Mouse (Mus musculus) mouse embryonic stem cell (cell line): Measurements from ENCODE around the gene Cbr2.

Source experiments
- in situ Hi-C, 2 experiments: fragments of 300-500 bp; cut with MboI; formaldehyde crosslinking; loops; 1 replicate in 1 of 2; 3 replicates in 1 of 2; pipeline ENCODE4 v1.14.3; 2019 to 2020; ENCODE audit warnings: low sequenced_read_pairs in 2 of 2, low pct_unique_long_range_greater_than_20kb in 1 of 2, mixed read lengths in 1 of 2; ENCODE audit not compliant: unreplicated experiment in 1 of 2

The Cbr2 gene

DNA sequence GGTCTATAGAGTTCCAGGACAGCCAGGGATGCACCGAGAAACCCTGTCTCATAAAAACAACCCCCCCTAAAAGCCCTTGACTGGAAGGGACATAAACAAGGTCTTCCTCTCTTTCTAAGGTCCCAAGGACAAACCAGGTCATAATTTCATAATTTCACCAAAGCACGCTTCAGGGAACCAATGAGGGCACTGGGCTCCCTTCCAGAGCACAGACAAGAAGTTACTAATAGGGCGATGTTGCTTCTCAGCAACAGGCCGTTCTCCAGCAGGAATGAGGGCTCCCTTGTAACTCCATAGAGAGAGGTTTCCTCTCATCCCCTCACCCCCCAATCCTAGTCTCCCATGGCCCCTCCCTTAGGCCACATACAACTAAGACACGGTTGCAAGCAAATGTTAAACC is 9.1 kb upstream of the Cbr2 start:
- in situ Hi-C loops = no loop called here

DNA sequence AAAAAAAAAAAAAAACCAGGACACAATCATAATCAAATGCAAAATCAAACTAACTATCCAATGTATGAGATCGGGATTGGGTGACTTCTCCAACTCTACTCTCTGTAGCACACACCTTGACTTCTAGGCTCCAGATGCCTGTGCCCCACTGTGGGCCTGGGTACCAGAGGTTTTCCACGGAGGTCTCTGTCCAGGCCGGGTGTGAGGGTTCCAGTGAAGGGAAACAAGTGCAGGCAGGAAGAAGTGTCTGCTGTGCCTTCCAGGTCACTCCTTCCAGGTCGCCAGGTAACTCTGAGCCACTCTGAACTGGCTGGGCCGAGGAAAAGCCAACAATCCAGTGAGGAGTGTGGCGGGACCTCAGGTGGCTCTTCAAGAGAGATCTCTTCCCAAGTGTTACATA is 4.5 kb upstream of the Cbr2 start:
- in situ Hi-C loops = no loop called here

DNA sequence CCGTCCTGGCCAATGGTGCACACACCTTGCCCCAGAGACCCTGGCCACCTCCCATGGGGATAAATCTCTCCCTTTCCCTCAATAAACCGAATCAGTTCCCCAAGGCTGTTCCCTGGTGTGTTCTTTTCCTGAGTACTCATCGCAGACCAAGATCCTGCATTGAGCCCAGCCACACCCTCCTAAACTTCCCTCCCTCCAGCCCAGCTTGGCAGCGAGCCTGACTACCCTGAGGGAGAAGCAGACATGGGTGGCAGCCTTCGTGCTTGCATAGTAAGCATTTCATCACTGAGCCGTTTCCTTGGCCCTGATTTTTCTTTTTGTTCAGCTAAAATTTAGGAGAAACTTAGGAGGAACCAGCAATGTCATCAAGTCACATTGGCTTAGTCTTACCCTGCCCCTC is 1.6 kb upstream of the Cbr2 start:
- in situ Hi-C loops = no loop called here

DNA sequence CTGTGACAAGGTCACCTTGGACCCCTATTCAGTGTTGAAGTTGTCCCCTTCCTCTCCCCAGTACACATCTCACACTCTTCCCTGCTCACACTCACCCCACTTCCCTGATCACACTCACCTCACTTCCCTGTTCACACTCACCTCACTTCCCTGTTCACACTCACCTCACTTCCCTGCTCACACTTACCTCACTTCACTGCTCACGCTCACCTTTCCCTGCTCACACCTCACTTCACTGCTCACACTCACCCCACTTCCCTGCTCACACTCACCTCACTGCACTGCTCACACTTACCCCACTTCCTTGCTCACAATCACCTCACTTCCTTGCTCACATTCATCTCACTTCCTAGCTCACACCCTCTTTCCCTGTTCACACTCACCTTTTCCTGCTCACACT is 519 bp downstream of the Cbr2 start:
- in situ Hi-C loops = no loop called here

DNA sequence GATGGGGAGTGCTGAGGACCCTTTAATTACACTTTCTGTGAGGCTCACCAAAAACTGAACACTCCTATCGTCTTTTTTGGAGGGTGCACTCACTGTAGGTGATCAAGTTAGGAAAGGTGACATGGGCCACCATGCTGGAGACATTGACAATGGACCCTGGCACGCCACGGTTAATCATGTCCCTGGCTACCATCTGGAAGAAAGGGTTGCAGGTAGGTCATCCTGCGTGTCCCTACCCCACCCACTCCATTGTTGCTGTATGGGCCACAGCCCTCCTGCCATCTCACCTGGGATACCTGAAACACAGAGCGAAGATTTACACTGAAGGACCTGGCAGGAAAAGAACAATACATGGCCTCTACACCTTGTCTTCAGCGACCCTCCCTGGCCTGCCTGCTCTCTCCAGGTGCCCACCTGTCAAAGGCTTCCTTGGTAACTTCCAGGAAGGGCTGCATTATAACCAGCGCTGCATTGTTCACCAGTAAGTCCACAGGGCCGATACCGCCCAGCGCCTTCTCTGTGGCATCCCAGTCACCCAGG is 1.5 kb downstream of the Cbr2 start:
- in situ Hi-C loops = no loop called here

DNA sequence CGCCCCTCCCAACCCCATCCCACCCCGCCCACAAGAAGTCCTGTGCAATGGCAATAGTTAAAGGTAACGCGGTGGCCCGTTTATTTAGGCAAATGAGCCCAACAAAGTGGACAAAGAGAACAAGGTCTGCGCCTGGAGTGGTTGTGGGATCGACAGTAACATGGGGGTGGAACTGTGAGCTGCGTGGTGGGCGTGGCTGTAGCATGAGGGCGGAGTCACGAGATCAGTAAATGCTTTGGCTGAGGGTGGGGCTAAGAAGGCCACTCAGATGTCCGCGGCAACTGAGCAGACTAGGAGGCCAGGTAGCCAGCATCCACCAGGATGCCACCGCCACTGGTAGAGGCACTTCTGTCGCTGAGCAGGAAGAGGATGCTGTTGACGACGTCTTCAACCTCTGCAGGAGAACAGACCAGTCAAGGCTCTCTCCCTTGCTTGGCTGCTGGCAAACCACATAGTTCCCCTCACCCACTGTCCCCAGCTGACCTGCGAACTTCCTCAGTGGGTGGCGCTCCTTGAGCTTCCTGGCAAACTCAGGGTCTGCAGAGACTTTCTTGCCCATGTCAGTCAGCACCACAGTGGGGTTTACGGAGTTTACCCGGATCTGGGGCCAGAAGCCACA is 2.4 kb downstream of the Cbr2 start:
- in situ Hi-C loops = loop anchor here (5.0 to 10.0 kb wide), 4 partner anchors 38 to 305 kb away; partner anchors contain the start of gene Cd7 (in 1 of the 2)

DNA sequence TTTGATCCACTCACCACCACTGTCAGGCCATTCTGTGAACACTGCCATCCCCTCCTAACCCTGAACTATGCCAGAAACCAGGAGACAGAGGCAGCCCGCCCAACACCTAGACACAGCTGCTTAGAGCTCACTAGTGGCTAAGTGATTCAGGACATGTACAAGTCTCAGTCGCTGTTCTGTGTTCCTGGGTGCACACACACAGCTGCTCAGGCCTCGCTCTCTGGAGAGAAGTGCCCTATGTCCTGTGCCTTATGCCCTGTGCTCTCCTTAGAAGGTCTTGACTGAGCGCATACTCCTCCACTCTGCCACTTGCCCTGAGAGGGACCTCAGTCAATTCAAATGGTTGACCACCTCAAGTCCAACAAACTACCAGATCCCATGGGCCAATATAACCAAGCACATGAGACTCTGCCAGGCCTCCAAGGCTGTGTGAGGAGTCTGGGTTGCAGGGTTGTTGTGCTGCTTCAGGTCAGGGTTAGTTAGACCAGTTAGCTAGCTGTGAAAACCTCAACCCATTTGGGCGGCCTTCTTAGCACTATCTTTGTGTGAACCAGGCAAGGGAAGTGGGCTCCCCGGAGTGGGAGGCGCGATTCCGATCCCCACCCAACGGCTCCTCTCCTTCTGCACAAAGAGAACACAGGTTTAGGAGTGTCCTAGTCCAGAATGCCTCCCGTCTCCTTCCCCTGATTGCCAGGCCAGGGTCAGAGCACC is 3.2 kb downstream of the Cbr2 start:
- in situ Hi-C loops = loop anchor here (5.0 to 10.0 kb wide), 4 partner anchors 39 to 306 kb away; partner anchors contain the start of gene Cd7 (in 1 of the 2)

DNA sequence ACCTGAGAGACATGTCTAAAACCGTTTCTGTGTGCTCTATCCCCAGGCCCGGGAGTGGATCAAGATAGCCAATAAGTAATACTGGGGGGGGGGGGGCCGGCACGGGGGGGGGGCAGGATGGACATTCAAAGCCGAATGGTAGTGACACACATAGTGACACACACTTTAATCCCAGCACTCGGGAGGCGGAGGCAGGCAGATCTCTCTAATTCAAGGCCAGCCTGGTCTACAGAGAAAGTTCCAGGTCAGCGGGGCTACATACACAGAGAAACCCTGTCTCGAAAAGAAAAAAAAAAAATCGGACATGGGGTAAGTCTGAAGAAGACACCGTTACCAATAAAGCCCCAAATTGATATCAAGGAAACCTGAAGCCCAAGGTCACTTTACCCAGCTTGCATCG is 4.3 kb downstream of the Cbr2 start:
- in situ Hi-C loops = loop anchor here (5.0 to 10.0 kb wide), 4 partner anchors 40 to 307 kb away; partner anchors contain the start of gene Cd7 (in 1 of the 2)

DNA sequence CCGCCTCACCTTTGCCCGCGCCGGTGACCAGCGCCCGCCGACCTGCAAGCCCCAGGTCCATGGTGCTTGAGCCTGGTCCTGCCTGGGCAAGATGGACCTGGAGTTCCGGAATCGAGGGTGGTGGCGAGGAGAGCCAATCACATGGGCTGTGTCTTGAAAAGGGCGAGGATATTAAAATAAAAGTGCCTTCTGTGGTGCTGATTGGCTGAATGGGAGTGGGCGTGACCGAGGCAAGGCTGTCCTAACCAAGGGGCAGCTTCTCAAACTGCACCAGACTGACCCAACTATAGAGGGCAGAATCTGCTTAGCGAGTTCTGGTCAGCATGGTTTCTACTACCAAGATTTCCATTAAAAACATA is 4.8 kb downstream of the Cbr2 start, which contains the start of gene Dcxr:
Dcxr (minus strand) TSS at position 113 of the 359 bp plus-strand sequence.
- in situ Hi-C loops = loop anchor here (5.0 to 10.0 kb wide), 4 partner anchors 40 to 308 kb away; partner anchors contain the start of gene Cd7 (in 1 of the 2)

DNA sequence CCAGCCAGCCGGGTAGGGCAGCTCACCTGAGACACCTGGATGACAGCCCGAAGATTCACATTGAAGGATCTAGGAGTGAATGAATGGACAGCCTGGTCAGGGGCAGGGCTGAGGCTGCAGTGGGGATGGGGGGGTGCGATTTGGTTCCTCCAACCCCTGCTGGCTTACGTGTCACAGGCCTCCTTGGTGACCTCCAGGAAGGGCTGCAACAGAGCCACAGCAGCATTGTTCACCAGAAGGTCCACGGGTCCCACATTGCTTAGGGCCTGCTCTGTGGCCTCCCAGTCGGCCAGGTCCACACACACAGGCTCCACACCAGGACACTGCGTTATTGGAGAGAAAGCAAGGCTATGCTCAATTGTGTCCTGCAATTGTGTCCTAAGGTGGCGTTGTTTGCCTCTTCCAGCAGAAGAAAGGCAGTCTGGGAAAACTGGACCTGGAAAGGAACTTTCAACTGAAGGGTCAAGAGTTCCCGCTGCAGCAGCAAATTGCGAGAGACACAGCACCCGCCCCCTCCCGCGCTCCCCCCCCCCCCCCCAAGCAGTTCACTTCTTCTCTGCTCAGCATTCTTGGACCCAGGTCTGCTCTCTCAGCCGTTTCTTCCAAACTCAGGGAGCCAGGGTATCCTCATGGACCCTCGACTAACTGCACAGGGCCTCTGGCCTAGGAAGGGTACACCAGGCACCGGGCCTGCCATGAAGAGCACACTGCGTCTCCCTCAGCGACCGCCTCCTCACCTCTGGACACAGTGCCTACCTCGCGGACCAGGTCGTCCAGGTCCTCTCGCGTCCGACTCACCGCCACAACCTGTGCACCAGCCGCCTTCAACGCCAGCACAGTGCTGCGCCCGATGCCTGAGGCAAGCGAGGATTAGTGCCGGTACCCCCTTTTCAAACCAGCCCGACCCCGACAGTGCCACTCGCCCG is 5.4 kb downstream of the Cbr2 start:
- in situ Hi-C loops = loop anchor here (5.0 to 10.0 kb wide), 4 partner anchors 41 to 308 kb away; partner anchors contain the start of gene Cd7 (in 1 of the 2)

DNA sequence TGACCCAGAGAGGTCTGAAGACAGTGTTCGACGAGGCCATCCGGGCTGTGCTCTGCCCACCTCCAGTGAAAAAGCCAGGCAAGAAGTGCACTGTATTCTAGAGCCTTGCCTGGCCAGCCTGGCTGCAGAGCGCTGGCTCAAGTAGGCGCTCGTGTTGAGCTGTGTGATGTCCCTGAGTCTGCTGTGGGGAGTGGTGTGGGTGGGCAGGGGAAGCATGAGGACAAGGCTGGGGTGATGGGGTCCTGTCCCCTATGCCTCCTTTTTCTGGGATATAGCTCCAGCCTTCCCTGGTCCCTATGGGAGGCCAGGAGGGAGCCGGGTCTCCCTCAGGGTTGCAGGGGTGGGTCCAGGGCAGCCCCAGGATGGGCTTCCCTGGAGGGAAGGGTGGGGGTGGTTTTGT is 8.4 kb downstream of the Cbr2 start:
- in situ Hi-C loops = loop anchor here in 1 of 2 experiments (10.0 kb wide), 2 partner anchors 181 to 311 kb away; partner anchors contain the start of gene Cd7

DNA sequence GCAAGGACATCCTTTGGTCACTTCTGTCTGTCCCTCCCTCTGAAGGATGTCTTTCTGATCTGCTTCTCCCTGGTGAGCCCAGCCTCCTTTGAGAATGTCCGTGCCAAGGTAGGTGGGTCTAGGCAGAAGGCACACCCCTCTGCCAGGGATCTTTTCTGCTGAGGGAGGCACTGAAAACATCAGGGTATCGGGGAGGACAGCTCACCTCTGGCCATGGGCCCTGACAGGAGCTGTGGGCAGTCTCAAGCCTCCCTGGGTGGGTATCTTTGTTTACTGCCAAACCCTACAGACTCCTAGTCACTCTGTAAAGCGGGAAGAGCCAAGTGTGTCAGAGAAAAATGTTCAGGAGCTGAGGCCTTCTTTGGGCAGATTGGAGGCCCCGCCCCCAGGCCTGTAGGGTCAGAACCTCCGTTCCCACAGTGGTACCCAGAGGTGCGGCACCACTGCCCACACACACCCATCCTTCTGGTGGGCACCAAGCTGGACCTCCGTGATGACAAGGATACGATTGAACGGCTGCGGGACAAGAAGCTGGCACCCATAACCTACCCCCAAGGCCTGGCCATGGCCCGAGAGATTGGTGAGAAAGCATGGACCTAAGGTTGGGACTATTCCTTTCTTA is 9.0 kb downstream of the Cbr2 start:
- in situ Hi-C loops = loop anchor here in 1 of 2 experiments (10.0 kb wide), 2 partner anchors 182 to 312 kb away; partner anchors contain the start of gene Cd7

DNA sequence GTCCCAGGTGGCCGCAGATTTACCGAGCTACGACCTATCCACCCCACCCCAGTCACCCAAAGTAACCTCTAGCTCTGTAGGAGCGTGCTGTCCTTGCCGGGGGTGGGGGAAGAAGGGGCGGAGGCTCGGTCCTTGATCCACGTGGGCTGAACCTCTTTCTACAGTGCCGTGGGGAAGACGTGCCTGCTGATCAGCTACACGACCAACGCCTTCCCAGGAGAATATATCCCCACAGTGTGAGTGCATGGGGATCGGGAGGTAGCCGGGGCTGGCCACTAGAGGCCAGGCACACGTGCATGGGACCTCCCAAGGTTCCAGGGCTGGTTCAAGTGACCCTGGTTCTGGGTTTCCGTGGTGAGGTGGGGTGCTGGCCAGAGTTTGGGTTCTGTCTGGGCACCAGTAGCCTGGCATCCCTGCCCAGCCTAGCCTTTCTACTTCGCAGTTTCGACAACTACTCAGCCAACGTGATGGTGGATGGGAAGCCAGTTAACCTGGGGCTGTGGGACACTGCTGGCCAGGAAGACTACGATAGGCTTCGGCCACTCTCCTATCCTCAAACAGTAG is 9.8 kb downstream of the Cbr2 start:
- in situ Hi-C loops = loop anchor here in 1 of 2 experiments (10.0 kb wide), 2 partner anchors 183 to 313 kb away; partner anchors contain the start of gene Cd7

DNA sequence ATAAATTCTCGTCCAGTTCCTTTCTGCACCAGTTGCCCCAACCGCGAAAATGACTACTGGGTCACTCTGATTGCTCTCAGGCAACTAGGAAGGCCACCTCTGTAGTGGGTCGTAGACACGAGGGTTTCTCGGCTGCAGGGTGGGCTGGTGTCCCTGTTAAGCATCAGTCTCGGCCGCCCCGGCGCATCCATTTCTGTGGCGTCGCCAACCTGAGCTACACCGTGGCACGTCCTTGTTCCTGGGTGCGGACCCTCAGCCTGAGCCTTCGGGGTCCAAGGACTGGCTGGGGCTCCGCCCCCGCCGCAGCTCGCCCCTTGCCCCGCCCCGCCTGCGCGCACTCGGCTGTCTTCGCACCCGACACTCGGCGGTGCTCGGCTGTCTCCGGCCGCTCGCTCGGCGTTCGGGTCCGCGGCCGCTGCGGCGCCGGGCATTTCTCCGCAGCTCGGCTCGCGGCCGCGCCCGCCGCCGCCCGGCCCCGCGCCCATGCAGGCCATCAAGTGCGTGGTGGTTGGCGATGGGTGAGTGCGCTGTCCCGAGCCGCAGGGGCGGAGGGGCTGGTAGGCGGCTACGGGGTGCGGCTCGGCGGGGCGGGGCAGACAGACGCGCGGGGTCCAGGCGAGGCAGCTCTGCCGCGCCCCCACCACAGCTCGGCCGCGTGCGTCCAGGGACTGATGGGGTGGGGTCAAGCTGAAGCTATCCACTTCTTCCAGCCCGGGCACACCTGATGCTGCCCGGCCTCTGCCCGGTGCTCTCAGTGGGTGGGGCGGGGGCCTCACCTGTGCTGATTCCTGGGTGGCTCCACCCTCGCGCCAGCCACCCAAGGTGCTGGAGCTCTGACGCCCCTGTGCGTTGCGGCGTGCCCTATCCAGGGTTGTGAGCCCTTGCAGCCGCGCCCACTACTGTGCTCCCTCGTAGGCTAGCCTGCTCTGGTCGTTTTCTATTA is 10.5 kb downstream of the Cbr2 start, which contains the start of gene Rac3:
Rac3 (plus strand) TSS at position 347 of the 943 bp plus-strand sequence.
- in situ Hi-C loops = loop anchor here in 1 of 2 experiments (10.0 kb wide), 2 partner anchors 183 to 313 kb away; partner anchors contain the start of gene Cd7

DNA sequence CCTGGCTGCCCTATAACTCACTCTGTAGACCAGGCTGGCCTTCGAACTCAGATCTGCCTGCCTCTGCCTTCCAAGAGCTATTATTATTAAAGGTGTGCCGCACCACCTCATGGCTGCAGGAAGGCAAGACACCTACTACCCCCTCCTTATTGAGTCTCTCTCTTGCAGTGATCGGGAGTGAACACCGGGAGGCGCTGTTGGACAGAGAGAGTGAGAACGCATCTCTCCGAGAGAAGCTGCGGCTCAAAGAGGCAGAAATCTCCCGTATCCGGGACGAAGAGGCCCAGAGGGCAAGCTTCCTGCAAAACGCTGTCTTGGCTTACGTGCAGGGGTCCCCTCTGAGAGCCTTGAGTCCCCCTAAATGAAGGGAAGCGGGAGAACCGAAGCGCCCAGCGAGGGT is 11.5 kb downstream of the Cbr2 start:
- in situ Hi-C loops = loop anchor here in 1 of 2 experiments (10.0 kb wide), 2 partner anchors 184 to 314 kb away; partner anchors contain the start of gene Cd7

DNA sequence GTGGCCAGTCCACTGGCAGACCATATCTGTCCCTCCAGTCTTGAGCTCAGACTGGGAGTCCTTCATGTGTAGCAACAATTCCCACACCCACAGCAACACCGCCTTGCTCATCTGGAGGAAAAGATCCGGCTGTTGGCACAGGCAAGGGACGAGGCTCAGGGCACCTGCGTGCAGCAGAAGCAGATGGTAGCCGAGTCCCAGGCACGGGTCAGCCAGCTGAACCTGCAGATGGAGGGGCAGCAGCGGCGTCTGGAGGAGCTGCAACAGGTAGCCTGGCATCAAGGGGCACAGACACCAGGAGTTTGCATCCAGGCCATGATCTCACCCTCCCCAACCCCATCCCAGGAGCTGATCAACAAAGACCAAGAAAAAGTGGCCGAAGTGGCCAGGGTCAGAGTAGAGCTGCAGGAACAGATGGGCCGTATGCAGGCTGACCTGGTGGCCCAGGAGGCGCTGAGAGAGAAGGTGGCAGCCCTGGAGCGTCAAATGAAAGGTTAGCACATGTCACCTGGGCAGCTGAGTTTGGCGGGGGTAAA is 12.0 kb downstream of the Cbr2 start:
- in situ Hi-C loops = loop anchor here in 1 of 2 experiments (10.0 kb wide), 2 partner anchors 185 to 315 kb away; partner anchors contain the start of gene Cd7
